Mouse (Mus musculus): Measurements from ENCODE around the gene Gpr62. TPM values are rescaled to one million over a fixed set of nuclear protein-coding genes. Genes with fewer than 3 reads are reported as not detected.

The Gpr62 gene
- total and polyA plus RNA-seq, 3 experiments, result 0.04 to 0.11 TPM; not detected in 1

DNA sequence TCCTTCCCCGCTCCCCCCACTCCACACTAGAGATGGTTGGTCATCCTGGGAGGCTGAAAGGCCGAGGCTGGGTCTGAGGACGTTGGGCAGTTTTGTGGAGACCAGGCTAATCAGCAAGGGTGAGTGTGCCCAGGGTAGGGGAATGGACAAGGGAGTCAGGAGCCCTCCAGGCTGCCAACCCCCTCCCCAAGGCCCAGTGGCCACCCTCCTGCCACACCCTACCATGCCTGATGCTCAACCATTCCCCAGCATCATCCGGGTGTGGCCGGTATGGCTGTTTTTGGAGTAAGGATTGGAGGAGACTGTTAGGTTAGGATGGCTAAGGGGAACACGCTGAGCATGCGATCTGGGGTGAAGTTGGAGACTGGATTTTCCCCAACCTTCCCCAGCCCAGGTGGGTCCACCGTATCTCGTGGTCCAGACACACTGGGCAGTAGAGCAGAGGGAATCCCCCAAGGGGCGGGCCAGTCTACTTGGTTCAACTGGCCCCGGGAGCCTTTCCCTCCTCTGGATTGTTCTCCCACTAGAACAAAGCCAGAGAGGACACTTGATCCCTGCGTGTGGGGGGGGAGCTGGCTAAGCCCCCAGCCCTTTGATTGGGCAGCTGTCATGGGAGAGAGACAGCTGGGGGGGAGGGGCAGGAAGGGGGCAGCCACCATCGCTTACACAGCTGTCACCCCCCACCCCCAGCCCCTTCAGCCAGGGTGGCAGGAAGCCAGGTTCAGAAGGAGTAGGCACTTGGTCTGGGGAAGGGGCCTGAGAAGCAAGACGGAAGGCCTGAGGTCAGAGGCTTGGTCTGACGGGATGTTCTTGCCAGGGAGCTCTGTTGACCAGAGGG is 9.2 kb downstream of the Gpr62 start:
- Histone ChIP-seq H3K4me1 (ENCODE audit: control insufficient read depth in 1 of 2, insufficient read depth in 2 of 2) (peaks cover 27 to 63% of the 10 kb centered on the region in 2 experiments), H3K27me3 (replicated peaks) (no peaks in the 10 kb centered on the region), H3K79me2 (replicated peaks; ENCODE audit: control insufficient read depth, extremely low read depth, insufficient read depth, poor library complexity, severe bottlenecking) (no peaks in the 10 kb centered on the region), H3K4me2 (ENCODE audit: insufficient read depth, low read depth, poor library complexity, severe bottlenecking) (no peak overlapping the region), H3K9ac (ENCODE audit: insufficient read depth, low read depth) (no peak overlapping the region), H3K9me3 (replicated peaks; ENCODE audit: low read length) (no peaks in the 10 kb centered on the region), H3K27ac (ENCODE audit: insufficient read depth, low read depth) (no peak overlapping the region), H3K36me3 (replicated peaks in 1 of 2; ENCODE audit: control insufficient read depth in 1 of 2, insufficient read depth in 1 of 2, low read length in 1 of 2) (peaks cover 10 to 52% of the 10 kb centered on the region in 2 experiments), H3K4me3 (replicated peaks in 1 of 3; ENCODE audit: low read depth in 2 of 3, low read length in 2 of 3, poor library complexity in 1 of 3) (no peak overlapping the region)
- in situ Hi-C loops (cut with MboI; ENCODE audit: low pct_ligation_motif_present, low pct_unique_long_range_greater_than_20kb, low sequenced_read_pairs) (no loop called here), dilution Hi-C loops (cut with MboI; ENCODE audit: extremely low pct_ligation_motif_present, extremely low pct_unique_long_range_greater_than_20kb, low sequenced_read_pairs) (no loop called here)
- TF ChIP-seq E2F4 (IDR thresholded peaks at IDR 0.05; ENCODE audit: insufficient replicate concordance, low read depth, low read length) (no peak), CHD1 (IDR thresholded peaks at IDR 0.05; ENCODE audit: low read depth, low read length) (no peak), KAT2A (IDR thresholded peaks at IDR 0.05; ENCODE audit: insufficient replicate concordance, low read length) (no peak), ETS1 (conservative IDR thresholded peaks at IDR 0.05; ENCODE audit: low read depth, low read length) (no peak), SIN3A (IDR thresholded peaks at IDR 0.05; ENCODE audit: low read length) (no peak), ZMIZ1 (IDR thresholded peaks at IDR 0.05; ENCODE audit: low read depth, low read length) (no peak), BHLHE40 (IDR thresholded peaks at IDR 0.05; ENCODE audit: low read depth, low read length) (no peak), ELF1 (IDR thresholded peaks at IDR 0.05; ENCODE audit: low read depth, low read length) (no peak), ZNF384 (IDR thresholded peaks at IDR 0.05; ENCODE audit: low read depth, low read length) (no peak), EP300 (IDR thresholded peaks at IDR 0.05; ENCODE audit: low read length) (no peak), MEF2A (IDR thresholded peaks at IDR 0.05; ENCODE audit: borderline replicate concordance, low read depth, low read length) (no peak), ZC3H11A (IDR thresholded peaks at IDR 0.05; ENCODE audit: low read depth, low read length) (no peak)
- DNase-seq (ENCODE audit: extremely low read depth), result no peak

GRCm38 (mm10) chr9:106454888-106455681 is 10.7 kb downstream of the Gpr62 start:
- Histone ChIP-seq H3K4me3 (replicated peaks in 1 of 3; ENCODE audit: low read depth in 2 of 3, low read length in 2 of 3, poor library complexity in 1 of 3) (peak overlapping the region in 2 of 3 experiments; percentile 24 to 68), H3K4me2 (ENCODE audit: insufficient read depth, low read depth, poor library complexity, severe bottlenecking) (peak overlapping the region; percentile 71; the same call in 1 of the 2 replicates), H3K79me2 (replicated peaks; ENCODE audit: control insufficient read depth, extremely low read depth, insufficient read depth, poor library complexity, severe bottlenecking) (no peaks in the 10 kb centered on the region), H3K9ac (ENCODE audit: insufficient read depth, low read depth) (no peak overlapping the region), H3K27me3 (replicated peaks) (no peaks in the 10 kb centered on the region), H3K36me3 (replicated peaks in 1 of 2; ENCODE audit: control insufficient read depth in 1 of 2, insufficient read depth in 1 of 2, low read length in 1 of 2) (peaks cover 4 to 52% of the 10 kb centered on the region in 2 experiments), H3K4me1 (ENCODE audit: control insufficient read depth in 1 of 2, insufficient read depth in 2 of 2) (peaks cover 27 to 65% of the 10 kb centered on the region in 2 experiments), H3K27ac (ENCODE audit: insufficient read depth, low read depth) (no peak overlapping the region), H3K9me3 (replicated peaks; ENCODE audit: low read length) (no peaks in the 10 kb centered on the region)
- DNase-seq (ENCODE audit: extremely low read depth), result no peak
- TF ChIP-seq MXI1 (IDR thresholded peaks at IDR 0.05; ENCODE audit: low read depth, low read length) (no peak), ZKSCAN1 (IDR thresholded peaks at IDR 0.05; ENCODE audit: borderline replicate concordance, low read depth, low read length) (no peak), ZNF384 (IDR thresholded peaks at IDR 0.05; ENCODE audit: low read depth, low read length) (no peak), ZC3H11A (IDR thresholded peaks at IDR 0.05; ENCODE audit: low read depth, low read length) (no peak), TBP (conservative IDR thresholded peaks at IDR 0.05; ENCODE audit: low read depth, low read length) (no peak), IRF4 (IDR thresholded peaks at IDR 0.05; ENCODE audit: low read depth, low read length) (no peak), BHLHE40 (IDR thresholded peaks at IDR 0.05; ENCODE audit: low read depth, low read length) (no peak), ELF1 (IDR thresholded peaks at IDR 0.05; ENCODE audit: low read depth, low read length) (no peak), PAX5 (IDR thresholded peaks at IDR 0.05; ENCODE audit: low read length) (no peak), MEF2A (IDR thresholded peaks at IDR 0.05; ENCODE audit: borderline replicate concordance, low read depth, low read length) (no peak)
- dilution Hi-C loops (cut with MboI; ENCODE audit: extremely low pct_ligation_motif_present, extremely low pct_unique_long_range_greater_than_20kb, low sequenced_read_pairs), result no loop called here
- in situ Hi-C loops (cut with MboI; ENCODE audit: low pct_ligation_motif_present, low pct_unique_long_range_greater_than_20kb, low sequenced_read_pairs), result no loop called here

Measured in CH12.LX (cell line).